Mouse (Mus musculus) effector memory CD4-positive, alpha-beta T cell, adult 7 months (primary cell): ENCODE data around the gene Vmn2r103. TPM values are rescaled to one million over a fixed set of nuclear protein-coding genes. Genes with fewer than 3 reads are reported as not detected.

Experiments
- polyA plus RNA-seq: library from polyadenylated mRNA; unstranded; fragments of 100-300 nt; shearing (Covaris generic); gene quantifications from one replicate; pipeline ENCODE4 v1.2.1, GENCODE M21; 2017

Vmn2r103 gene
- not detected for polyA plus RNA-seq

DNA sequence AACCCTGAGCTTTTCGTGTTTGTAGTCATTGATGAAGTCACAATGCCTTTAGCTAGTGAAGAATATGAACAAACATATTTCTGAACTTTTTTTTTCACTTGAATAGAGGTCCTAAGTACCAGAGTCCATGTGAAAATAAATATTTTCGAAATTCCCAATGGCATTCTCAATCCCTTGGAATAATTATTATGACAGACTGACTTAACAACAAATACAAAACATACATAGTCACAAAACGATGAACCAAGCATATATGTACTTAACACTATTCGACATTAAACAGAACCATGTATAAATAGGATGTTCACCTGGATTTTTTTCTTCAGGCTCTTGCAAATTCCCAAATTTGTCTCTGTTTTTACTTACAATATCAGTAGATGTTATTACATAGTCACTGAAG lies at the start of gene Vmn2r103:
Gene Vmn2r103, plus strand, starts transcription at position 301 of the 400 bp plus-strand sequence.

Other genes with a start within 250 kb of the Vmn2r103 start
- not detected for gene Vmn2r101, start 196.1 kb upstream of the Vmn2r103 start, polyA plus RNA-seq
- gene Vmn2r102, start 113.0 kb upstream of the Vmn2r103 start, polyA plus RNA-seq, result 0.02 TPM